Mouse (Mus musculus) bone marrow, adult 2 months (tissue): ENCODE data around the gene Camkv. TPM values are rescaled to one million over a fixed set of nuclear protein-coding genes. Genes with fewer than 3 reads are reported as not detected.

Experiments
- H3K27ac ChIP-seq: fragments of 200-500 bp; 2 replicates; pipeline ENCODE4 v1.5.1; 2012; ENCODE audit warnings: low read depth, mild to moderate bottlenecking, control low read depth, inconsistent platforms, low read length; ENCODE audit not compliant: control insufficient read depth, poor library complexity, insufficient read depth
- H3K4me1 ChIP-seq: fragments of 200-500 bp; 2 replicates; pipeline ENCODE4 v1.6.1; 2011; ENCODE audit warnings: low read length; ENCODE audit not compliant: control insufficient read depth, insufficient read depth
- H3K4me3 ChIP-seq: fragments of 200-500 bp; replicated peaks from 2 replicates; pipeline ENCODE3; 2011; ENCODE audit warnings: mild to moderate bottlenecking, low read depth, low read length, control low read depth; ENCODE audit not compliant: control insufficient read depth
- CTCF ChIP-seq: fragments of 200-500 bp; IDR thresholded peaks from 2 replicates; pipeline ENCODE4 v1.5.1; 2011; ENCODE audit warnings: low read length, control low read depth; ENCODE audit not compliant: control insufficient read depth, insufficient read depth
- POLR2A ChIP-seq: fragments of 200-500 bp; IDR thresholded peaks from 2 replicates; pipeline ENCODE4 v1.6.1; 2011; ENCODE audit warnings: low read depth, mild to moderate bottlenecking, control low read depth, low read length, borderline replicate concordance; ENCODE audit not compliant: control insufficient read depth
- WGBS: fragments of 180-500 bp; shearing (Covaris S2); methylation state at CpG from one replicate; pipeline ENCODE4 v1.1.7; 2018; 5-methylcytosine and 5-hydroxymethylcytosine counted together
- polyA plus RNA-seq: library from polyadenylated mRNA; stranded (reverse); fragments of >200 nt; gene quantifications from 2 replicates; pipeline ENCODE4 v1.2.4, GENCODE M21; 2011; ENCODE audit warnings: low replicate concordance; ENCODE audit not compliant: missing spikeins, insufficient read depth, insufficient read length

Gene Camkv
- polyA plus RNA-seq, 1 experiment, result 0.87 TPM

- 90% methylated on average over 9 of the region's 9 CpGs for WGBS
- H3K27ac ChIP-seq, result no peak overlapping the region
These were observed 27.4 kb downstream of the Camkv start for GRCm38 (mm10) chr9:107962916-107963315.

GRCm38 (mm10) chr9:107963700-107964099 is 28.2 kb downstream of the Camkv start:
- WGBS, result 8% methylated on average over 5 of the region's 5 CpGs
- no peak for TF ChIP-seq POLR2A
- TF ChIP-seq CTCF, result peak; percentile 96
- Histone ChIP-seq H3K4me1 (peaks cover 2% of the 10 kb centered on the region; the same call in 1 of the 2 replicates), H3K27ac (no peak overlapping the region), H3K4me3 (no peak overlapping the region)

More at GRCm38 (mm10) chr9:107962916-107963315, 27.4 kb downstream of the Camkv start:
- peaks cover 2% of the 10 kb centered on the region; the same call in 1 of the 2 replicates for H3K4me1 ChIP-seq
- TF ChIP-seq POLR2A (no peak), CTCF (no peak)
- H3K4me3 ChIP-seq, result no peak overlapping the region

GRCm38 (mm10) chr9:107964681-107965080 is 29.2 kb downstream of the Camkv start:
- H3K4me3 ChIP-seq, result no peak overlapping the region
- no peak for TF ChIP-seq CTCF
- no peak for TF ChIP-seq POLR2A
- no peak overlapping the region for H3K27ac ChIP-seq
- H3K4me1 ChIP-seq, result peaks cover 2% of the 10 kb centered on the region; the same call in 1 of the 2 replicates
- 94% methylated on average over 9 of the region's 9 CpGs for WGBS

GRCm38 (mm10) chr9:107966676-107967075 is 31.2 kb downstream of the Camkv start:
- WGBS, result 37% methylated on average over 10 of the region's 10 CpGs
- H3K27ac ChIP-seq, result no peak overlapping the region
- H3K4me3 ChIP-seq, result no peak overlapping the region
- peaks cover 2% of the 10 kb centered on the region for H3K4me1 ChIP-seq
- TF ChIP-seq POLR2A (no peak), CTCF (no peak)

- Histone ChIP-seq H3K4me1 (peaks cover 2% of the 10 kb centered on the region), H3K4me3 (no peak overlapping the region), H3K27ac (no peak overlapping the region)
- TF ChIP-seq POLR2A (no peak), CTCF (no peak)
- WGBS, result 88% methylated on average over 6 of the region's 6 CpGs
These were observed 32.0 kb downstream of the Camkv start for GRCm38 (mm10) chr9:107967437-107967836.

- Histone ChIP-seq H3K27ac (no peak overlapping the region), H3K4me1 (peaks cover 4% of the 10 kb centered on the region), H3K4me3 (no peak overlapping the region)
- TF ChIP-seq CTCF (no peak), POLR2A (no peak)
- 89% methylated on average over 7 of the region's 7 CpGs for WGBS
These were observed 33.1 kb downstream of the Camkv start for GRCm38 (mm10) chr9:107968531-107968930.

GRCm38 (mm10) chr9:107970311-107970710 is 34.8 kb downstream of the Camkv start:
- Histone ChIP-seq H3K27ac (no peak overlapping the region), H3K4me1 (peaks cover 4% of the 10 kb centered on the region), H3K4me3 (no peak overlapping the region)
- TF ChIP-seq CTCF, result no peak
- TF ChIP-seq POLR2A, result no peak
- WGBS, result 83% methylated on average over 5 of the region's 5 CpGs

- no peak overlapping the region for H3K4me3 ChIP-seq
- H3K27ac ChIP-seq, result peak overlapping the region; percentile 72
- peaks cover 4% of the 10 kb centered on the region for H3K4me1 ChIP-seq
- TF ChIP-seq CTCF, result no peak
- no peak for TF ChIP-seq POLR2A
- WGBS, result 35% methylated on average over 8 of the region's 8 CpGs
These were observed 36.4 kb downstream of the Camkv start for GRCm38 (mm10) chr9:107971690-107972541.
